Mouse (Mus musculus) lung, postnatal 36 days (tissue): Measurements from ENCODE around the gene Prkra.
A peak's percentile ranks its signal among the peaks of the same experiment; 100 is the strongest.
"Not testable (repeated sequence)": the region's sequence is repeated elsewhere in the genome, so short reads cannot be mapped to it uniquely, and the experiment has no call there.

ENCODE experiments used
- DNase-seq: peaks from one replicate; pipeline ENCODE4 v3.0.0; 2022; ENCODE audit warnings: mixed read lengths

Gene Prkra

GRCm38 (mm10) chr2:76655444-76655843 is 7.6 kb upstream of the Prkra start:
- no peak for DNase-seq

DNA sequence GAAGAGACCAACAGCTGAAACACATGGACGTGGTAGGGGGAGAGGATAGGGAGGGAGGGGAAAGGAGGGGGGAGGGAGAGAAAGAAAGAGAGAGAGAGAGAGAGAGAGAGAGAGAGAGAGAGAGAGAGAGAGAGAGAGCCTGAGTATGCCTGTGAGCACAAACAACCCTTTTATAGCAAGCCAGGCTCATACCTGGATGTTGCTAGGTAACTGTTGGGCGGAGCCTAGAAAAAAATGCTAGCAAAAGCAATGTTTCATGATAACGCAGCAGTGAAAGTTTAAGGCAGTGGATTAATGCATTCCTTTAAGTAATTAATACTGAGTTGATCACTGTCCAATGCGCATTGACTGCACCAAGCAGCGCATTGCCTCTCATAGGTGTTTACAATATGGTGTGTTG is 6.8 kb upstream of the Prkra start:
- DNase-seq: peak; percentile 58

GRCm38 (mm10) chr2:76653070-76653469 is 5.3 kb upstream of the Prkra start:
- DNase-seq: no peak

DNA sequence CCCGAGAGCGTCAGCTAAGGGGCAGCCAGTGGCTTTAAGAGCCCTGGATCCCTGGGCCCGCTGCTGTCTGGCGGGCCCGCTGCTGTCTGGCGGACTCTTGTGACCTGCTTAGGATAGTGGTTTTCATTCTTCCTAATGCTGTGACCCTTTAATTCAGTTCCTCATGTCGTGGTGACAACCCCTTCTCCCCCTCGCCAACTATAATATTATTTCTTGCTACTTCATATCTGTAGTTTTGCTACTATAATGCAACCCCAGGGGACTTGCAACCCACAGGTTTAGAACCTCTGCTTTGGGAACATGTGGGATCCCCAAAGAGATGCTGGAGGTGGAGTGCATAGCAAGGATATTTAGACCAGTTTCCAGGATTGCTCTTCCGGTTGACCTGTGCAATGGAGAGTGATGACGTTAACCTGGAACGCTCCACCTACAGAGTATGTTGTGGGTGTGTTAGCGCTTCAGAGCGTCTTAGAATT is 889 bp upstream of the Prkra start:
- DNase-seq: peak; percentile 55

DNA sequence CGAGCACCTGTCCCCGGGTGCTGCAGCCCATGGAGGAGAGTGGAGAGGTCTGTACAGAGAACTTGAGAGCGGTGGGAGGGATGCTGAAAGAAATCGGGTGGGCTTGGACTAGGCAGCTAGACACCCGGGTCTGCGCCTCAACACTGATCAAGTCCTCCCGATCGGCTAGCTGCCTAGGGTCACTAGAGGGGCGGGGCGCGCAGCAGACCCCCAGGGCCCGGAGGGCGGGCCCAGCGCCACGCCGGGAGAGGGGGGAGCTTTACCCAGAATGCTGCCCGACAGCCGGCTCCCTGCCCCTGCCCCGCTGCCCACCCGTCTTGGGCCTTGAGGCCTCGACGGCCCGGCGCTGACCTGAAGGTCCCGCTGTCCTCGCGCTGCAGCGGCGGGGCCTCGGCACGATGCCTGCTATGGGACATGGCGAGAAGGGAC is 360 bp downstream of the Prkra start:
- peak; percentile 10 for DNase-seq

DNA sequence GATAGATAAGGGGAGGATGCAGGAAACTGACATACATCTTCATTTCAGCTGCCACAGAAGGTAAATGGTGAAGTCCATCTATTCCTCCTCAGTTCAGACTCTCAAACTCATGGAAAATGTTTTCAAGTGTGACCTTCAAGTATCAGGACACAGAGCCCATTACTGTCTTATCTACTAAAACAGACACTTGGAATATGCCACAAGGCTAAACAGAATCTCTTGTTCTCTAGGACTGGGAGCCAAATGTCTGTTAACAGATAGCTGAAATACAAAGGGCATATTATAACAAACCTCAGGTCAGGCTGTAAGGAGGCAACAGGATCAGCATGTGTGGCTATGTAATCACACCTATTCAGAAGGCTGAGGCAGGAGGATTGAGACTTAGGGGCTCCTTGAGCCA is 4.0 kb downstream of the Prkra start:
- DNase-seq: no peak

DNA sequence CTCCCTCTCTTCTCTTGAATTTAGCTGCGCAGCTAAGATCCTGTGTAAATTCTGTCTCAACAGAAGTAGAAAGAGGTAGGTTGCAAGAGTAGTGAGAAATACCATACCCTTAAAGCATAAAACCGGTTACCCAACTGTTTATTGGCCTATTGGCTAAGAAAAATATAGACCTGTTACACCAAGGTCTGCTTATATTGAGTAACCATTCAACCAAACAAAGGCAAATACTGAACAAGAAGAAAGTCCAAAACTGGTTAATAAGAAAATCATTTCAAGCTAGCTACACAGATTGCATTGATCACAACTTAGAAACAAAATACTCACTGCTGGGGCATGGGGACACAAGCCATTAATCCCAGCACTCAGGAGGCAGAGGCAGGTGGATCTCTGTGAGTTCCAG is 8.2 kb downstream of the Prkra start:
- no peak for DNase-seq

GRCm38 (mm10) chr2:76631600-76631999 is 16.2 kb downstream of the Prkra start:
- DNase-seq: no peak

DNA sequence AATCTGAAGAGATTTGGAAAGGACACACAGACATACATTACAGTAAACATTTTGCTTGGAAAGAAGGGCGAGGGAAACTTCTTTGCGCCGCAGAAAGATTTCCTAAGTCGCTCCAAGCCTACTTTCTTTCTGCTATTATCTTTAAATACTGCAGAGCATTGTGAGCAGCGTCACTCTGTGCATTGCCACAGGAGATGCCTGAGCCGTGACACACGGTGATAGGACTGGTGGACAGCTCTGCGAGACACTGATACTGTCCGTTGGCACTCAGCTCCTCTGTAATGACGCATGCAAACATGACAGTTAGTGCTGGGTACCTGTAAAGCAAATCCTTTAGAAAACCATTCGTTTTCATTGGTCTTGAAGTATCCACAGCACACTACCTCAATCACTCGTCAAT is 17.5 kb downstream of the Prkra start:
- DNase-seq: no peak

DNA sequence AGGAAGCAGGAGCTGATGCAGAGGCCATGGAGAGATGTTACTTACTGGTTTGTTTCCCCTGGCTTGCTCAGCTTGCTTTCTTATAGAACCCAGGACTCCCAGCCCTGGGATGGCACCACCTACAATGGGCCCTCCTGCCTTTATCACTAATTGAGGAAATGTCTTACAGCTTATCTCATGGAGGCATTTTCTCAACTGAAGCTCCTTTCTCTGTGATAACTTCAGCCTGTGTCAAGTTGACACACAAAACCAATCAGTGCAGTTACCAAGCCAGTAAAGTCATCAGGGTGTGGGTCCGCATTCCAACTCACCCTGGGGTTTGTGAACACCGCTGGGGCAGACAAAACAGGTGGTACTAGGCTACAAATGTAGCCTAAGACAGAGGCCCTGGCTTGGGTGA is 25.5 kb downstream of the Prkra start:
- not testable (repeated sequence) for DNase-seq

GRCm38 (mm10) chr2:76621724-76622123 is 26.1 kb downstream of the Prkra start:
- DNase-seq: no peak

DNA sequence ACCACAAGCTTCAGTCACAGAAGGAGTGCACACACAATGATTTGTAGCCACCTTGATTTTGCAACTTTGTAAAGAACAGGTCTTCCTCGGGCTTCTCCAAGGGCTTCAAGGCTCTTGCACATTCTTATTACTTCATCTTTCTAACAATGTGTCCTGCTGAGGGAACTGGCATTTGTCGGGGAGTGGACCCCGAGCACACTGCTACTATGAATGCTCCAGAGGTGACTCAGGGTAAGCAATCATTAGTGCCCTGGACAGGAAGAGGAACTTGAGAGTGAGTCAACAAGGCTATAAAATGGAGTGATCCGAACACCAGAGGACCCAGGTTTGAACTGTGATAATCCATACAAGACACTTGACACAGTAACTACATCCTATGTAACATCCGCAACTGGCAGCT is 27.6 kb downstream of the Prkra start:
- no peak for DNase-seq

DNA sequence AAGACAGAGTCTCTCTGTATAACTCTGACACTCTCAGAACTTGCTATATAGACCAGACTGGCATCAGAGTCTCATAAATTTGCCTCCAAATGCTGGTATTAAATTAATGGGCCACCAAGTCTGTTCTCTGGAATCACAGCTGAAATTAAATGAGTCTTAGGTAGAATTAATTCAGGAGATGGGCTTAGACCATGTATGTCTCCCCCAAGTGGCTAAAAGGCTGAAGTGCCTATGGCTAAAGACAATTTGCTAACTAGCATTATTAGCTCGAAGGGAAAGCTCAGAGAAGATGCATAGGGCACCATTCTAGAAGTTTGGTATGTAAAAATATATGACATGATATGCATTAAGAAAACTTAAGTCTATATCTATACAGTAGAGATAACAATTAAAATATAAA is 29.7 kb downstream of the Prkra start:
- DNase-seq: peak; percentile 58

- no peak for DNase-seq
These were observed 35.8 kb downstream of the Prkra start for GRCm38 (mm10) chr2:76611996-76612395.

GRCm38 (mm10) chr2:76610326-76611104 is 37.3 kb downstream of the Prkra start:
- DNase-seq: peak; percentile 29

DNA sequence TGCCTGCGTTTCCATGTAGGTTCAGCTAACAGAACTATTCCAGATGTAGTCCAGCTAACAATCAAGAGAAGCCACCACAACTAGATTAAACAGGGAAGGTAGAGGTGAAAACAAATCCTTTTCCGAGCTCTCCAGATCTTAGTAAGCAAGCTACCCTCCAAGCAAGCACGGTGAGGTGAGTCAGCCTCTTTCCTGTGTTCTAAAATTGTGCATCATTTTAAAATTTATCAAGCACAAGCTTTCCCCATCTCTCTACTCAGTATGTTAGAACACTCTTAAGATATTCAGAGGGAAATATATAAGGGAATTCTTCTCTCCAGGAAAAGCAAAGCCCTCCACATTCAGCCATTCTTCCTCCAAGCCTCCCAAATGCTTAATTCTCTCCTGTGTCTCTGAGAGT is 41.1 kb downstream of the Prkra start:
- DNase-seq: no peak

GRCm38 (mm10) chr2:76602256-76602655 is 45.6 kb downstream of the Prkra start:
- DNase-seq: no peak

DNA sequence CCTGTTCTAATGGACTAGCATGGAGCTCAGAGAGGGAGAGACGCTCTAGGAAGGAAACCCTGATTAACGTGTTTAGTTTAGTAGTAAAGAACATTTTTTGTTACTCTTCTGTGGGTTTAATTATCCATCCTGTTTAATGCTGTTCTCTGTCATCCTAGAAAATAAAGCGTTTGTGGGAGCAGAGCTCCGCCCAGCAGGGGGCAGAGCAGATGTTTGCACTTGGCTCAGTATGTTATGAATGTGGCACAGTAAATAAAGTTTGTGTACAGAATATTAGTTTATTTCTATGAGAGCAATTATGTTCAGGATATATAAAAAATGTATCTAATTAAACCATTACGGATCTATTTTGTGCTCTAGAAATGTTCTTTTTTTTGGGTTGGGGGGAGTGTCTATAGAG is 48.6 kb downstream of the Prkra start:
- DNase-seq: peak; percentile 56

GRCm38 (mm10) chr2:76597521-76597920 is 50.3 kb downstream of the Prkra start:
- no peak for DNase-seq

GRCm38 (mm10) chr2:76592401-76592924 is 55.4 kb downstream of the Prkra start:
- peak; percentile 58 for DNase-seq

DNA sequence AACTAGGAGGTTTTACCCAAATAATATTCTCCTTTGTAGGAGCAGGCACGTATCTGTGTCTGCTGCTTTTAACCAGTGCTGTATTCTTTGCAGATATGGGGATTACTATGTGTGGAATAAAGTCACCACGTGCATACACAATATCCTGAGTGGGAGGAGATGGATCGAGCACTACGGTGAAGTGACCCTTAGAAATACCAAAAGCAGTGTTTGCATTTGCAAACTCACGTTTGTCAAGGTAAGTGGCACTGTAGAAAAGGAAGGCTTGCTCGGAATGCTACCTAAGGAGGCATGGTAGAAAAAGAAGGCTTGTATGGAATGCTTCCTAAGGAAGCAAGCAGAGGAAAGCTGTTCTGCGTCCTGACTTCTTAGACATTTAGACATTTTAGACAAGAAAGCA is 57.6 kb downstream of the Prkra start:
- peak; percentile 59 for DNase-seq

GRCm38 (mm10) chr2:76586906-76587305 is 60.9 kb downstream of the Prkra start:
- no peak for DNase-seq

DNA sequence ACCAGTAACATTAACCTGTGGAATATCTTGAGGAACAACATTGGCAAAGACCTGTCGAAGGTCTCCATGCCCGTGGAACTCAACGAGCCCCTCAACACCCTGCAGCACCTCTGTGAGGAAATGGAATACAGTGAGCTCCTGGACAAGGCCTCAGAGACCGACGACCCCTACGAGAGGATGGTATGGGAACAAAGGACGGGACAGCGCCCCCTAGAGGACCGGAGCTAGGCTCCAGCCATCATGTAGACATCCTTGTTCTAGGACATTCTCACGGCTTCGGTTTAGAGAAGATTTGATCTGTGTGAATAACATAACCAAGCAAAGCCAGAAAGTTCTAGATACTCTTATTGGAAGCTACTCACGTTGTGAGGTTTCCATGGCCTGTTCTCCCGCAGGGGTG is 62.7 kb downstream of the Prkra start:
- DNase-seq: no peak
